Mouse (Mus musculus) neutrophil, adult 83 days (primary cell): Measurements from ENCODE around the gene Ar. TPM values are rescaled to one million over a fixed set of nuclear protein-coding genes. Genes with fewer than 3 reads are reported as not detected.

Source experiments
- total RNA-seq, 2 experiments: library from RNA; stranded (reverse); gene quantifications; one replicate each; pipeline ENCODE4 v1.2.4; 2023

Ar gene
- under 1 TPM; 0.02 to 0.07 TPM for total RNA-seq

GRCm38 (mm10) chrX:98148531-98149342, at the start of gene Ar:
TSS of gene Ar (plus strand) at chrX:98148769.

